Mouse (Mus musculus) frontal cortex, postnatal 36 days (tissue): ENCODE data around the gene Gdpd1.
"Not testable (repeated sequence)": the region's sequence is repeated elsewhere in the genome, so short reads cannot be mapped to it uniquely, and the experiment has no call there.

ENCODE experiments used
- DNase-seq, 2 experiments: peaks; one replicate each; pipeline ENCODE4 v3.0.0; 2022; ENCODE audit warnings: low spot score in 2 of 2

Gene Gdpd1

GRCm38 (mm10) chr11:87073866-87074440, at the start of gene Gdpd1:
TSS of gene Gdpd1 (minus strand) at chr11:87074062.
- DNase-seq = peak; percentile 89 to 91

- DNase-seq = no peak
These were observed 48.0 kb upstream of the Gdpd1 start for GRCm38 (mm10) chr11:87121864-87122263.

- DNase-seq = no peak
These were observed 36.5 kb upstream of the Gdpd1 start for GRCm38 (mm10) chr11:87110172-87110909.

- DNase-seq = no peak
These were observed 35.8 kb upstream of the Gdpd1 start for GRCm38 (mm10) chr11:87109519-87110171.

GRCm38 (mm10) chr11:87108755-87109518, 35.1 kb upstream of the Gdpd1 start, which contains the start of gene Ska2:
TSS of gene Ska2 (plus strand) at chr11:87109234.
- peak; percentile 95 to 99 for DNase-seq

- no peak for DNase-seq
These were observed 34.5 kb upstream of the Gdpd1 start, which contains the start of gene Prr11 for GRCm38 (mm10) chr11:87108409-87108754. TSS of gene Prr11 (minus strand) at chr11:87108708.

- no peak for DNase-seq
These were observed 13.3 kb upstream of the Gdpd1 start for GRCm38 (mm10) chr11:87087142-87087541.

GRCm38 (mm10) chr11:87086290-87086984, 12.6 kb upstream of the Gdpd1 start, which contains the start of gene Smg8:
TSS of gene Smg8 (minus strand) at chr11:87086774.
- peak; percentile 80 to 81 for DNase-seq

GRCm38 (mm10) chr11:87085461-87085860, 11.6 kb upstream of the Gdpd1 start:
- DNase-seq = no peak

GRCm38 (mm10) chr11:87083712-87084111, 9.8 kb upstream of the Gdpd1 start:
- DNase-seq = no peak

GRCm38 (mm10) chr11:87073343-87073865, 458 bp downstream of the Gdpd1 start:
- DNase-seq = peak; percentile 79 to 80

GRCm38 (mm10) chr11:87062087-87062486, 11.8 kb downstream of the Gdpd1 start:
- DNase-seq = no peak

GRCm38 (mm10) chr11:87060410-87060809, 13.5 kb downstream of the Gdpd1 start:
- DNase-seq = no peak

GRCm38 (mm10) chr11:87056286-87056685, 17.6 kb downstream of the Gdpd1 start:
- no peak for DNase-seq

- not testable (repeated sequence) for DNase-seq
These were observed 25.0 kb downstream of the Gdpd1 start for GRCm38 (mm10) chr11:87048900-87049299.

- no peak for DNase-seq
These were observed 26.9 kb downstream of the Gdpd1 start for GRCm38 (mm10) chr11:87046968-87047367.

GRCm38 (mm10) chr11:87043052-87043451, 30.8 kb downstream of the Gdpd1 start:
- no peak for DNase-seq

GRCm38 (mm10) chr11:87039307-87039963, 34.4 kb downstream of the Gdpd1 start:
- no peak for DNase-seq

- DNase-seq = no peak
These were observed 37.7 kb downstream of the Gdpd1 start for GRCm38 (mm10) chr11:87036180-87036579.

GRCm38 (mm10) chr11:87028212-87028611, 45.6 kb downstream of the Gdpd1 start:
- no peak for DNase-seq
